Mouse (Mus musculus) frontal cortex, postnatal 36 days (tissue): ENCODE results near the gene Gm49601.

Experiments used
- DNase-seq, 2 experiments: peaks; one replicate each; pipeline ENCODE4 v3.0.0; 2022; ENCODE audit warnings: low spot score in 2 of 2

Gm49601 gene

DNA sequence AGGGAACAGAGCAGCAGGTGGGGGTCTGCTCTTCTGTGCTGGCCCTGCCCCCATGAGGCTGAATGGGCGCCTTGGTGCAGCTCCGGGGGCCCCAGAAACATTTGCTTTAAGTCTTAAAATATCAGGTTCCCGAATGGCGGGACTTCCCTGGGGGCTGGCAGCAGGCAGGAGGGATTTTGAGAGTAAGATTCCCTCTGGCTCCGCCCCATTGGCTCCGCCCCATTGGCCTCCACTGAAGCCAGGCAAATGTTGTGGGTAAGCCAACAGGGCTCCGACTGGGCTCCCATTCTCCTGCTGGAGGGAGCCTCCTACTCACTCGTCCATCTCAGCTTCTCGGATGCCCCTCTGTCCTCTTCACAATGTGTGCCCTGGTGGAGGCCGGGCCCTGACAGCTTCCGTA is 18.0 kb downstream of the Gm49601 start:
- no peak for DNase-seq

DNA sequence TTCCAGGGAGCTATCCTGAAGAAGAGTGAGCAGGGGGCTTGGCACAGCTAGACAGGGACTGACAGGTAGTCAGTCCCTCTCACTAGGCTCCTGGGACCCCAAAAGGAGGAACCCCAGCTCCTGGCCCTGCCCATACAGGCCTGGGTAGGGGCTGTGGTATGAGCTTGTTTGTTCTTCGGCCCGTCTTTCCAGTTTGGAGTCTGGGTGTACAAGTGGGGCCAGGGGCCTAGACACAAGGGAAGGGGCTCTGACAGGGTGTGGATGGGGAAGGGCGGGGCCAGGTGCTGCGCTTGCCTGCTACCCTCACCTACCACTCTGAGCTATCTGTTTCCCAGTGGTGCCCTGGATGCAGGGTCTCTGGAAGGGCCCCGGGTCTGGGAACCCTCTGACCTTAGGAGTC is 20.5 kb downstream of the Gm49601 start:
- DNase-seq = no peak

DNA sequence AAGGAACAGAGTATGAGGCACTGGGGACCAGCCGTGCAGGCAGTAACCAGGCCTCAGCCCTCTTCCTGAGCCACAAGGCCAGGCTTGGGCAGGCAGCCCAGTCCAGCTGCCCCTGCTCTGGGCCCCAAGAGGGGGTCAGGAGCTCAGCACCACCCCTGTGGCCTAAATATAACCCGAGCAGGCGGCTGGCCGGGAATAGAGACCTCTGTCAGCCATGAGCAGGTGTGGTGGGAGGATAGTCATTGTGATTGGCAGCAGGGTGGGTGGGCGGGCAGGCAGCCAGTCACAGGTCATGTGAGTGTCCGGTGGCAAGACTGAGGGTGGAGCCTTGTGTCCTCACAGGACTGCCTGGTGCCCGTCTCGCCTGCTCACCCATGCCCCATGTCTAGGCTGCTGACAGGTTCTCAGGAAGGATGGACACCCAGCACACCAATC is 21.9 kb downstream of the Gm49601 start:
- DNase-seq = no peak

DNA sequence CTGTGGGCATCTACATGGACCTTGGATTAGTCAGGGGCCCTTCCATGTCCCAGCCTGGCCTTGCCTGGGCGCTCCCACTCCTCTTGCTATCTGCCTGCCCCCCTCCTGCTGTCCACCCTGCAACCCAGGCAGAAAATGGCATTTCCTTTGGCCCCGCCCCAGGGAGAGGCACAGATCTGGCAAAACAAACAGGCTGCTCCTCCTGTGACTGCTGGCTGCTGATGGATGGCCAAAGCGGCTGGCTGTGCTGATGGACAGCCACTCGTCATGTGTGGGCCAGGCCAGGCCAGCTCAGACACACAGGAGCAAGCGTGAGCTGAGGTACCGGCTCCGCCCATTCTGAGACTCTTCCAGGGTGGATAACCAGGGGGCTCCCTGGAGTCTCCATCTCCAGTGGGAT is 24.8 kb downstream of the Gm49601 start:
- no peak for DNase-seq

DNA sequence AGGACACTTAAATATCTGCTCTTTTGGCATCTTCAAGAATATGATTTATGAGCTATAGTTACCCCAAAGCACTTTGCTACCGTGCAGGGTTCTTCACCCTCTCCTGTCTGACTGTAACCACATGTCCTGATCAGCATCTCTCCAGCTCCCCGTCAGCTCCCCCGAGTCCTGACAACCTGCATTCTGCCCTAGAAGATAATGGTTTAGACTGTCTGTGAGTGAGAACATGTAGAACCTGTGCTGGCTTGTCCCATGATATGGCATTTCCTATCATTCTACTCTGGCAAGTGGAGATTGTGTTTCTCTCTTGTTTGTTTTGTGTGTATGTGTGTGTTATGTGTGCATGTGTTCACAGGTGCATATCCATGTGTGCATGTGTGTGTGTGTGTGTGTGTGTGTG is 28.2 kb downstream of the Gm49601 start:
- no peak for DNase-seq

DNA sequence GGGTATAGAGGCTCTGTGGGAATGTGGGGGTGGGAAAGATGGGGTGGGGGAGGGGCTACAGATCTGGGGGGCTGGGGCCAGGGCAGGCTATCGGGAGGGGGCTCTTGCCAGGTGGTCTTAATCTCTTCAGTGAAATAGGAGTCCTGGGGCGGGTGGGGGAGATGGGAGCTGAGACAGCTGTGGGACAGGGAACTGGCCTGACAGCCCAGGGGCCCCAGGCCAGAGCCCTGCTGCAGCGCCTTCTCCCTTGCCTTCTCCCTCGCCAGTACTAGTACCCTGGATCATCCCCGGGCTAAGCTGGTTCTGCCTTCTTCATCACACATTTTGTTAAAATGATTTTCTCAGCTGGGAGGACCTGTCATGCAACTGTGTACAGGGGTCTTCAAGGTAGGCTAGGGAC is 30.0 kb downstream of the Gm49601 start:
- DNase-seq = no peak

DNA sequence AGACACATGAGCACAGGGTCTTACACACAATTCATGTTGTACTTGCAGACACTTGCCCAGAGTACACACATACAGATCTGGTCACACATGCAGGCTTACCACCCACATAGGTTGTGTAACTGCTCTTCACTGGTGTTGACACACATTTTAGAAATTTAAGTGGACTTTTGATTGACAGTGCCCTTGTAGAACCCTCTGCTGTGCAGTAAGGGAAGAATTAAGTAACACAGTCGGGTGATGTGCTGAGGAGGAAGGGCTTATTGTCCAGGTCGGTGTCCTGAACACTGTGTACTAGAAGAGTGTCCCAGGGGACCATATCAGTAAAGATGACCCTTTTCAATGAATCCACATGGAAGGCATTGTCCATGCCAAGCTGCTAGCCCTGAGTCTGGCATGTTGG is 32.3 kb downstream of the Gm49601 start:
- DNase-seq = no peak

DNA sequence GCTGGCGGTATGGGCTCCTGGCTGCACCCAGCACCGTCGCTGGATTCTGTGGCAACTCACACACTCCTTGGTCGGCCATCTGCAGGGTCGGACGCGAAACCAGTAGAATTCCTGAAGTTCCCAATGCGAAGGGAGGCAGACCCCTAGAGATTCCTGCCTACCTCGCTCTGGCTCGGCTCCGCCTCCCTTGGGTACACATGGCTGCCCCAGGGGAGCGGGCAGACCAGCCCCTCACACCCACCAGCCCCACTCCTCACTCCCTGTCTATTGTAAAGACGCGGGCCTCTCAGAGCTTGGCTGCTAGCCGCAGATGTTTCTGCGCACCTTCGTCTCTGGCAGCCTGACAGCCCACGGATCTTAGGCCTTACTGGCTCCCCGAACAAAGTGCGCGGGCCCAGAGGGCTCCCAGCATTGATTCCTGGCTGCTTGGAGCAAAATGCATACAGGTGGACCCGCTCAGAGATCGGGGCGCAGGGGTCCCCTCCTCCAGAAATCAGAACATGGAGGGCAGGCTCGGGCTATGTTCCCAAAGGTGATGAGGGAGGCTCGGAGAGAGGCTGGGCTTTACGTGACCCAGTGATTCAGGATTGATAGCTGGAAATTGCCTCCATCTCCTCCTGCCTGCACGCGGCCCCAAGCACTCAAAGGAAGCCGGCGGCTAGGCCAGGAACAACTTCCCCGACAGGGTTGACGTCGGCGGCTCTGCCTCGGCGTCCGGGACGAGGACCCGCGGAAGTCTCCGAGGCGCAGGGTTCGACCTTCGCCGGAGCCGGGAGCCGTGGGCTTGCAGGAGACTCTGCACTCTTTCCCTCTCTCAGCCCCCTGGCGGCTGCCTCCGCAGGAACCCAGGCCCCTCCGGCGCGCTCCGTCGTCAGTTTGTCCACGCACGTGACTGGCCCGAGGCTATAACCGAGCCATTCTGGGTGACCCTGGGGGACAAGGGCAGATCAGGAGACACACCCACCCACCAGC is 34.9 kb downstream of the Gm49601 start:
- DNase-seq = no peak

DNA sequence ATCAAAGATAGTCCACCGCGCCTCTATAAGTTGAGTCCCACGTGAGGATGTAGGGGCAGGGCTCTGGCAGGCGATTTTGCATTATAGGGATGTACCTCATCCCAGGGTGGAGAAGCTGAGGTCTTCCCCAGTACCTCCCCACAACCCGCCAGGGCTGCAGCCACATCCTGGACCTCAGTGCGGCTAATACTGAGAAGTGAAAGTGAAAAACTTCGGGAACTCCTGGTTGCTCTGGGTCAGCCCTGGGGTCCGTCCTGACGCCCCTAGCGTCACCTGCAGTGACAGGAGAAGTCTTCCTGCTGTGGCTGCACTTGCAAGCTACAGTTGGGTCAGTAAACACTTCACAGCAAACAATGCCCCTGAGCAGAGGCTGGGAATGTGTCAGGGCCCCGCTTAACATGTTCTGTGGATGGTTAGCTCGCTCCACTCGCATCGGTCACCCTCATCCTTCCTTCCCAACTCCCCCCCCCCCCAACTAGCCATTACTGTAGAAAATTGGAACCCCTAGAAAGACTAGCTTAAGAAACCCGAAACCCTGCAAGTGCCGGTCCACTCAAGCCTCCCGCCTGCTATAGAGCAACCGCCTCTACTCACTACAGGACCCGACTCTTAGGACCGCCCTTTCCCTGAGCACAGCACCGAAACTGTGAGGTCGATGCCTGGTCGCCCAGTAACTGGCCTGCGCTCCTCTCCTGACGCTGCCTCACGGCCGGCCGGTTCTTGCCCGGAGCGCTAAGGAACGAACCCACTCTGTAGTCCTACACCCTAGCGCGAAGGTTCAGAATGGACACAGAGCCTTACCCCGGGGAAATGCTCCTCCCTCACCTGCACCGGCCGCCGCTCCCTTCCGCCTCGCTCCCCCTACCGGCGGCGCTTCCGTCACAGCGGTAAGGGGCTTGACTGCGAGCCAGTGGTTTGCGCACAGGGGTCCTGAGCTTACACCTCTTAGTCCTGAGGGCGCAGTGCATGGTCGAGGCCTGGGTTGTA is 36.1 kb downstream of the Gm49601 start, which contains the start of gene Tbx1:
Gene Tbx1 (minus strand): TSS at position 868 of the 987 bp plus-strand sequence.
- DNase-seq = no peak

DNA sequence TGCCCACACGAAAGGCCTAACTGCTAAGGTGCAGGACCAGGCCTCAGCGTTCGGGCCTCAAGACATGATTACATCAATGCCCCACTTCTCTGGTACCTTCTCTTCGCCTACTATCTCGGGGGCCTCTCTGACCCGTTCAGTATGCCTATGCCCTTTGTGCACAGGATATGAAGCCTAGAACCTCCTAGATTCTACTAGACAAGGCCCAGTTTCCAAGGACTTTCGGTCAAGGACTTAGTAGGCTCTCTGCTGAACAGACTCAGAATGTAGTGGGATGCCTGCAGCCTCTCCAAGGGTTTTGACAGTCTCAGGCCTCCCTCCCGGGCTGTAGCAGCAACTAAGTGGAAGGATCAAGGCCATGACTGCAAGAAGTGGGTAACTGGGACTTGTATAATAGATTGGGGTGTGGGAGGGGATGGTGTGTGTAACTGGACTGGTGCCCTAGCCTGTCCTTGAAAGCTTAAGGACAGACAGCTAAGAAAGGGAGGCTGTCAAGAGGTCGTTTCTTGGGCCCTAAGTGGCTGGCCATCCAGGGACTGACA is 37.1 kb downstream of the Gm49601 start:
- DNase-seq = no peak

DNA sequence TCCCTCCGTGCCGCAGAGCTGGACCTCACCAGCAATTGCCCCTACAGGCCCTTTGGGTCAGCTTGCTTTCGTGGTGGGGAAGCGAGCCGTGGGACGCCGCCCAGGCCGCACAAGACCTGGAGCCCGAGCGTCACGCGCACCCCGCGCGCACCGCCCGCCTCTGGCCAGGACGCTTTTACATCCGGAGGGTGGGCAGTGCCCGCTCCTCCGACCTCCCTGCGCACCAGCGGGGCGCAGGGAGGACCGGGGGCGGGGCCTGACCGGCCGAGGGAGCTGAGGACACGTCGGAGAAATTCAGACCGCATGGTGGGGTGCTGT is 37.5 kb downstream of the Gm49601 start:
- DNase-seq = no peak

DNA sequence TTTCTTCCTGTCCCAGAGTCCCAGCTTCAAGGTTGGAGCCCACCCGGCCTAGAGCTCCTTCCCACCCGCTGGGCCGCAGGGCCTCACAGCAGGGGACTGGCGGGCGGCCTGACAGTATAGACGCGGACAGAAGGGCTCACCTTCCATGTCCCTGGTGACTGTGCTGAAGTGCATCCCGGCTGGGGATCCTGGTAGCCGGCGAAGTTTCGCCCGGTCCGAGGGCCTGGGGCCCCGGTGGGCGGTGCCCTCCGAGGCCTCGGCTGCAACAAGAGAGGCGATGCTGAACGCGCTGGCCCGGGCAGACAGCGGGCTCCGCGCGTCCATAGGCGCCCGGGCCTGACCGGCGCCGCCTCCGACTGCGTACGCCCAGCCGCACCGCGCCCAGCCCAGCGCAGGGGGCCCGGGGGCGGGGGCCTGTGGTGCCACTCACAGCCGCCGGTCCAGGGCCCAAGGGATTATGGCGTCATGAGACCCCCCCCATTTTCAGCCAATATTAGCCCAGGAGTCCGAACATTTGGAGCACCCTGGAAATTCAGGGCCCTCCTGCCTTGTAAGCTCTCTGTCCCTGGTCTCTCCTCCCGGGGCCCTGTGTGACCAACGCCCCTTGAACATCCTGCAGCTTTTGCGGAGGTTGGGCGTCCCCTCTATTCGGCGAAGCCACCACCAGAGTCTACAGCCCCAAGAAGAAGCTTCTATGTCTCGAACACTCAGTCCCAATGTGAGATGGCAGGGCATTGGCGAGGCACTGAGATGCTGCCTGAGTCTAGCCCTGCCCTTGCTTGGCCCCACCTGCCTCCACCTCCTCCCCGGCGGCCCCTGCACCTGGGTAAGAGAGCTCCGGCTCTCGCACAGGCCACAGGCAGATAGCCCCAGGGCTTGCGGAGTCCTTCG is 38.1 kb downstream of the Gm49601 start:
- DNase-seq = no peak

DNA sequence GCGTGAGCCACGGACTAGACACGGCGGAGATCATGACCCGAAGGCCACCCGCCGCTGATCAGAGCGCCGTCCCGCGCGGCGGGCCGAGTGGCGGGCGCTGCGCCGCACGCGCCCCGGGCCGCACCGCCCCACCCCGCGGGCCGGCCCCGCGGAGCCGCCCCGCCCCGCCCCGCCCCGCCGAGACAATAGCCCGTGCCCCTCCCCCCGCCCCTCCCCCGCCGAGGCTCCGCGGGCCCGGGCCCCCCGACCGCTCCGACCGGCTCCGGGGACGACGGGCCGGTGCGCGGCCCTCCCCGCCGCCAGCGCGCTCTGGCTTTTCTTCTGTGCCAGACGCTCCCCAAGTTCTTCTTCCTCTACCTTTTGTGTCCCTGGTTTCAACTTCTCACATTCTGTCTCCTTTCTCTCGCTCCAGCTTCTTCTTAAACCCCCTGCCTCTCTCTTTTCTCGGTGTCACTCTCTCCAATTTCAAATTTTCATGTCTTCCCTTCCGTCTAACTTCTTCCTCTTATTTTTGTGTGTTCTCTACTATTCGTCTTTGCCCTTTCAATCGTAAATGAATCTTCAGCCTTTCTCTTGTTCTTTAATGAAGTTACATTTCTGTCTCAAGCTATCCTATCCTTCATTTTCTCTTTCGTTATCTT is 39.2 kb downstream of the Gm49601 start:
- DNase-seq = no peak

DNA sequence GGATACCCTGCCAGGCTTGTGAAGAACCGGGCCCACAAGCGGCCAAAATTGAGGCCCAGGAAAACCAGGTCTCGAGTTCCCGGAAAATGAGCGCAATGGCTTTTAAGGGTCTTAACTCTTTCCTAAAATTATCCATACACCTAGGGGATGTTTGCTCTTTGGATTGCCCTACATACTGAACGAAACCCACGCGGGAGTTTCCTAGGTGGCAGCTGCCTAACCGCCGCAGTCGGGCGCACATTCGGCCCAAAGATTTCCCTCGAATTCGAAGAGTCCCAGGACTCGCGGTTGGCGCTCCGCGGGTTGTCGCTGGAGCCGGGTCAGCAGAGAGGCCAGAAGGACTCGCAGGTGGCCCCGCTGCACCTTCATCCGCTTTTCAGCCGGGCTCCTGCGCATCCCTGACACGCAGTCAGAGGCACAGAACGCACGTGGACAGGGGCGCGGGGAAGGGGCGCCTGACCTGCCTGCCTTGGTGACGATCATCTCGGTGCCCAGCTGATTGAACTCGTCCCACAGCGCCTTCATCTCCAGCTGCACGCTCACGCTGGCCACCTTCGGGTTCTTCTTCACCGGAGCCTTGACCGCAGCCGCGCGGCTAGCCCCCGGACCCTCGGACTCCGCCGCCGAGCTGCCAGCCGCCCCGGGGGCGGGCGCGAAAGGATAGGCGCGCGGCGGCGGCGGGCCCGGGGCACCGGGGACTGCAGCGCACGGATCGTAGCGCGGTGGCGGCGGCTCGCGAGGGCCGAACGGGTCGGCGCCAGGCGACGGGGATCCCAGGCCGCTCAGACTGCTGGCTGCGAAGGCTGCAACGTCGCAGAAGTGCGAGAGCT is 39.9 kb downstream of the Gm49601 start:
- DNase-seq = no peak

DNA sequence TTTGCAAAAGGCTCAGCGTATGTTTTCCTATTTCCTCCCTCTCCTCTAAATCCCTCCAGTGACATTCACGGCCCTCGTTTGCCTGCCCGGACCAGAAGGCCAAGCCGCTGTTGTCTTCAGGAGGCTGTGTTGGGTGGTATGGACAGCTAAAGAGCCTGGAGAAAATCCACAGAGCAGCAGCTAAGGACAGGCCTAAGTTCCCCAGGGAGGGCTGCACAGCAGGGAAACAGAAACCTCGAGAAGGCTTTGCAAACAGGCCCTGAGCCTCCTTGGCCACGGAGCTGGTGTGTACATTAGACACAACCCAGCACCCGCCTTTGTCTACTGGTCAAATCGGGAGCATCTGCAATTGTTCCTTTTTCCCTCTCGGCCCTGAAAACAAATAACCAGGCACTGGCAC is 40.6 kb downstream of the Gm49601 start:
- no peak for DNase-seq

DNA sequence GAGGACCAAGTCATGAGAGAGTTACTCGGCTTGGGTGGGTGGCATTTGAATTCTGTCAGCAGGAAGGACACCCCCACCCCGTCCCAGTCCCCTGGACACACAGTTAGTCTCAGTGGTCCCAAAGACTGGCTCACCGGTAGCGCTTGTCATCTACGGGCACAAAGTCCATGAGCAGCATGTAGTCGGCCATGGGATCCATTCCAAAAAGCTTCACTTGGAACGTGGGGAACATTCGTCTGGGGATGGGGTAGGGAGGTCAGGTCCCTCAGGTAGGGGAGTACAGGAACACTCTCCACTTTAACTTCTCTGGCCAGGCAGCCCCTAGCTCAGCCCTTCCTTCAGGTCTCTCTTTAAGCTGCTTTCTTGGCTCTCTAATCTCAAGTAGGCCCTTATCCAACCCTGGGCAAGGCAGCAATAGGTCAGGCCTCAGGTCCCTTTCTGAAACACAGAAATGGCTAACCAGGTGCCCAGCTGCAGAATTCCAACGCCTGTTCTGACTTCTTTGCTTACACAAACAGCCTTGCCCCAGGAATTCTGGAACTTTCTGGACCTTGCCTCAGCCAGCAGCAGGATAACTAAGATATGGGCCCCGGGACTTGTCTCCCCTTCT is 41.2 kb downstream of the Gm49601 start:
- no peak for DNase-seq

DNA sequence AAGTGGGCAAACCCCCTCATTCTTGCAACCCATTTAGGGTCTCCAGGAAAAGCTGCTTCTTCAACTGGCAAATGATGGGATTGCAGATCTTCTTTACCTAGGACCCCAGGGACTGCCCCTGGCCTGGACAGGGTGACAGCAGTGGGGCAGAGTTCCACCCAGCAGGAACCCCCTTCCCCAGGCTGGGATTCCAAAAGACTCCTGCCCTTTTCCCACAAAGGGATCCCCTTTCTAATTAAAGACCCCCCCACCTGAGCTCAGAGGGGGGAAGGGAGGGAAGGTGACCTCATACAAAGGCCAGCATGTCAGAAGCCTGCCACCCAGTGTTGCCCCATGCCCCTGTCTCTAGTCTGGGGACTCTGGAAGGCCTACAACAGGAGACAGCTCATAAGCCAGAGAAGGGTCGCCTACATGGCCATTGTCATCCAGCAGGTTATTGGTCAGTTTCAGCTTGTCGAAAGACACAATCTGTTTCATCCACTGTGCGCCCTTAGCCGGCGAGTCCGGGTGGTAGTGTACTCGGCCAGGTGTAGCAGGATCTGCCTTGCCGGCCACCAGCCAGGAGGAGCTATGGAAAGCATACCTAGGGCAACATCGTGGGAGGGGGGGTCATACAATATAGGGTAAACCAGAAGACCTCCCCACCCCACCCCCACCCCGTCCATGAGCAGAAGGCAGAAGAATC is 42.4 kb downstream of the Gm49601 start:
- DNase-seq = no peak

DNA sequence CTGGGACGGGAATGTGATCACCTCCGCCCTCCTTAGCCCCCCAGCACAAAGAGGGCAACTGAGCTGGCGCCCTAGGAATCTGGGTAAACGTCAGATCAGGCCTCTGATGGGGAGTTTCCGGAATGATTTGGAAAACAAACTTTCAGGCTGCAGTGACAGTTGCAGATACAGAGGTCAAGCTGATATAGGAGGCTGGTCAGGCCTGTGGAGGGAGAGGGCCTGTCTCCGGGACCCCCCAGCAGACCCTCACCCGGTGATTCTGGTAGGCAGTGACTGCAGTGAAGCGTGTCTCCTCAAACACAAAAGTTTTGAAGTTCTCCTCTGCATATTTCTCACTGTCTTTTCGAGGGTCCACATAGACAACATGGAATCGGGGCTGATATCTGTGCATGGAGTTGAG is 43.1 kb downstream of the Gm49601 start:
- no peak for DNase-seq
